In genomic region chrX:8074430-8075014, GRCm38 (mm10) we compare ENCODE assay signal across 8 mouse cellular contexts. TPM values are rescaled to one million over a fixed set of nuclear protein-coding genes. Genes with fewer than 3 reads are reported as not detected.
DNase-seq lines count a peak whose midpoint lies in the region; ATAC-seq and TF ChIP-seq lines count a peak whose summit lies in the region.

Suv39h1 (minus strand) TSS chrX:8074760.

- peak; percentile 71 for DNase-seq in ES-E14 (ENCODE audit: low read depth, low spot score)
- DNase-seq in cerebellum, adult 11-12 months, result peak; percentile 98
- peak; percentile 93 for DNase-seq in heart, postnatal 25 days (ENCODE audit: low spot score)
- peak; percentile 94 to 95 for DNase-seq in layer of hippocampus, adult 18-20 months (ENCODE audit: low spot score in 2 of 2)
- peak; percentile 80 for DNase-seq in lung, adult 2 months
- DNase-seq in thymus, adult 18-20 months, result peak; percentile 89 to 95

- H3K4me2 ChIP-seq in forebrain, embryonic 15.5 days (replicated peaks), result peak within 1 kb of the TSS; percentile 53

- TF ChIP-seq POLR2A in lung, adult 2 months (IDR thresholded peaks at IDR 0.05; ENCODE audit: borderline replicate concordance, extremely low read depth, low read depth, low read length), result peak; percentile 23; the same call in 1 of the 2 replicates

- no peaks in the 10 kb centered on the region for H3K27me3 ChIP-seq in forebrain, embryonic 15.5 days

- peak within 1 kb of the TSS; percentile 96 for H3K27ac ChIP-seq in ES-E14 (ENCODE audit: insufficient read depth, low read depth, low read length, poor library complexity, severe bottlenecking)
- H3K27ac ChIP-seq in forebrain, embryonic 15.5 days (replicated peaks), result peak within 1 kb of the TSS; percentile 85

- intact Hi-C loops in heart, postnatal 25 days (cut with DNase I), result loop anchor here (10.0 kb wide), 2 partner anchors 170 to 180 kb away; partner anchors contain the start of genes Pqbp1 and Timm17b

- peaks cover 0 to 5% of the 10 kb centered on the region in 2 experiments; a peak in 1 of 4 replicates for H3K4me1 ChIP-seq in ES-E14 (ENCODE audit: control insufficient read depth in 2 of 2, insufficient read depth in 2 of 2, low read length in 2 of 2, poor library complexity in 1 of 2)
- peaks cover 6% of the 10 kb centered on the region; the same call in 1 of the 2 replicates for H3K4me1 ChIP-seq in forebrain, embryonic 15.5 days
- no peaks in the 10 kb centered on the region for H3K4me1 ChIP-seq in lung, adult 2 months (ENCODE audit: control insufficient read depth, insufficient read depth, low read length)

- in situ Hi-C loops in ES-E14 (cut with MboI; ENCODE audit: low sequenced_read_pairs in 2 of 2, unreplicated experiment in 2 of 2), result no loop called here

- peak within 1 kb of the TSS; percentile 72 to 87 for H3K4me3 ChIP-seq in ES-E14 (ENCODE audit: insufficient read depth in 1 of 2, low read depth in 1 of 2, low read length in 2 of 2, poor library complexity in 1 of 2, severe bottlenecking in 1 of 2)
- peak within 1 kb of the TSS; percentile 58 for H3K4me3 ChIP-seq in forebrain, embryonic 15.5 days
- peak within 1 kb of the TSS; percentile 72 for H3K4me3 ChIP-seq in lung, adult 2 months (replicated peaks; ENCODE audit: extremely low read depth, low read depth, low read length)

- H3K9ac ChIP-seq in ES-E14 (ENCODE audit: insufficient read depth, low read depth, low read length, poor library complexity, severe bottlenecking), result peak within 1 kb of the TSS; percentile 92
- peak within 1 kb of the TSS; percentile 57 for H3K9ac ChIP-seq in forebrain, embryonic 15.5 days (replicated peaks)

- no peak for TF ChIP-seq CTCF in lung, adult 2 months (IDR thresholded peaks at IDR 0.05; ENCODE audit: insufficient read depth, low read length)

- WGBS in forebrain, embryonic 15.5 days, result 15% methylated on average over 46 of the region's 46 CpGs
- WGBS in lung, adult 2 months, result 26% methylated on average over 46 of the region's 46 CpGs

- peaks cover 12% of the 10 kb centered on the region for H3K36me3 ChIP-seq in ES-E14 (ENCODE audit: control insufficient read depth, insufficient read depth, low read length, poor library complexity, severe bottlenecking)
- H3K36me3 ChIP-seq in forebrain, embryonic 15.5 days, result peaks cover 6% of the 10 kb centered on the region; the same call in 1 of the 2 replicates

- ATAC-seq in forebrain, embryonic 15.5 days (replicated peaks), result peak; percentile 97
- ATAC-seq in neutrophil, adult 5-6 weeks (ENCODE audit: extremely low read depth, insufficient number of reproducible peaks, low FRiP score, poor library complexity, severe bottlenecking), result peak; percentile 98

- H3K9me3 ChIP-seq in ES-E14 (ENCODE audit: control insufficient read depth, insufficient read depth, low read depth, low read length), result no peaks in the 10 kb centered on the region
- no peaks in the 10 kb centered on the region for H3K9me3 ChIP-seq in forebrain, embryonic 15.5 days

TF ChIP-seq in ES-E14, 5 proteins besides CTCF, POLR2A, EP300 and RAD21:
- TF ChIP-seq ZC3H11A (IDR thresholded peaks at IDR 0.05; ENCODE audit: borderline replicate concordance, low read depth, low read length) (no peak), CHD2 (IDR thresholded peaks at IDR 0.05; ENCODE audit: low read depth, low read length) (peak; percentile 92)
TF ChIP-seq in ES-E14: peak in this region for 1.

RNA-seq across cellular contexts. Expression of gene Suv39h1, which starts in this region (rescaled TPM):
- total RNA-seq in ES-E14 (2012; rRNA removed), result 26.9 and 42.6 TPM in 2 replicates
- 50.2 and 50.9 TPM in 2 replicates for polyA plus RNA-seq in forebrain, embryonic 15.5 days (2015; fragmentation: Nextera tagmentation; extraction: Ambion mirVana)
- total RNA-seq in heart, postnatal 25 days (2021), result 1 to 10 TPM; 4.1 to 5.0 TPM
- total RNA-seq in layer of hippocampus, adult 18-20 months (2021), result 10 to 100 TPM; 20.3 to 24.9 TPM
- polyA plus RNA-seq in lung, adult 2 months (2012; rRNA removed), result 9.0 and 10.6 TPM in 2 replicates
- total RNA-seq in neutrophil, adult 5-6 weeks (2017), result 19.5 and 22.6 TPM in 2 replicates

Comparison
In these comparisons a context has a peak if more than half of its experiments do, and no peak if none do; other contexts are left out.
1. Peak in every context shown above with its lines: DNase-seq, ATAC-seq, H3K4me3 ChIP-seq and H3K27ac ChIP-seq.